In the genomic region with DNA sequence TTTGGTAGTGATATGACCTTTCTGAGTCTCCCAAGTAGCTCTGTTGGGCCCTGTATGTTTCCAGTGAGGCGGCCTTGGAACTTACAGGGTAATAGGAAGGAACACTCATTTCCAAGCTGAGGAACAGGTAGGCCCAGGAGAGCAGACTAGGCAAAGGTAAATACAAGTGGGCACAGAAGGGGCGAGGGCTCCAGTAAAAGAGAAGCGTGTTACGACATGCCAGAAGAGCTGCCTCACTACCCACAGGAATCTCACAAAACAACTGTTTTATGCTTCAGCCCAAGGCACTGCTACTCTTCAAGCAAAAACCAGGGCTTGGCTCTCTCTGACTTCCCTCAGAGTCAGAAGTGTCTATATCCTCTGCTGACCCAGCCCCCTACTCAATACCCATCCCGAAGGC, we compare ENCODE assay signal across 9 mouse cellular contexts. TPM values are rescaled to one million over a fixed set of nuclear protein-coding genes. Genes with fewer than 3 reads are reported as not detected.
A peak's percentile ranks its signal among the peaks of the same experiment; 100 is the strongest.
DNase-seq lines count a peak whose midpoint lies in the region; ATAC-seq and TF ChIP-seq lines count a peak whose summit lies in the region.
"Had no signal": no experiment of that assay in that cellular context is flagged by ENCODE, and none has a peak within 500 bp of the region (broad histone marks: within the 10 kb centered on the region; RNA-seq: fewer than 3 reads in every experiment).

No protein-coding gene starts in this region.

- peaks cover 30% of the 10 kb centered on the region for H3K4me1 ChIP-seq in kidney, postnatal 0 days (replicated peaks; ENCODE audit: insufficient read depth, low read length)
- peaks cover 79% of the 10 kb centered on the region for H3K4me1 ChIP-seq in E14TG2a.4 (replicated peaks; ENCODE audit: low read depth, low read length)
- H3K4me1 ChIP-seq in limb, embryonic 13.5 days, result peaks cover 44% of the 10 kb centered on the region

- in situ Hi-C loops in Patski (cut with MboI; ENCODE audit: low pct_unique_long_range_greater_than_20kb), result no loop called here

- no peak overlapping the region for H3K4me2 ChIP-seq in kidney, postnatal 0 days (ENCODE audit: low read length)
- H3K4me2 ChIP-seq in limb, embryonic 13.5 days (replicated peaks), result no peak overlapping the region
- H3K4me2 ChIP-seq: midbrain, embryonic 12.5 days had no signal

- no peaks in the 10 kb centered on the region for H3K36me3 ChIP-seq in kidney, postnatal 0 days (ENCODE audit: insufficient read depth, low read length)
- H3K36me3 ChIP-seq in E14TG2a.4 (ENCODE audit: insufficient read depth, low read length), result peaks cover 18% of the 10 kb centered on the region
- H3K36me3 ChIP-seq in limb, embryonic 13.5 days, result peaks cover 11% of the 10 kb centered on the region

- no peak overlapping the region for H3K4me3 ChIP-seq in kidney, postnatal 0 days (replicated peaks; ENCODE audit: low read depth, low read length)
- peak overlapping the region; percentile 49 for H3K4me3 ChIP-seq in E14TG2a.4 (replicated peaks; ENCODE audit: low read length)
- H3K4me3 ChIP-seq in limb, embryonic 13.5 days, result no peak overlapping the region
- H3K4me3 ChIP-seq: midbrain, embryonic 12.5 days had no signal

- no peak for ATAC-seq in kidney, postnatal 0 days (replicated peaks; ENCODE audit: low FRiP score, low read depth)
- peak; percentile 91 for ATAC-seq in Patski
- ATAC-seq in limb, embryonic 13.5 days (ENCODE audit: low FRiP score, low read depth), result no peak

- no peak overlapping the region for H3K9ac ChIP-seq in kidney, postnatal 0 days (ENCODE audit: low read depth, low read length)
- H3K9ac ChIP-seq in limb, embryonic 13.5 days, result no peak overlapping the region
- H3K9ac ChIP-seq: midbrain, embryonic 12.5 days had no signal

- POLR2A ChIA-PET in Patski (lab: Charles Lee), result interaction anchor here (1.0 kb wide), 1 partner anchor 17 kb away, joined by 12 read pairs; a partner anchor contains a TSS

- DNase-seq in kidney, postnatal 0 days (ENCODE audit: low spot score), result no peak
- no peak for DNase-seq in kidney, postnatal 14 days
- DNase-seq in Patski (ENCODE audit: low read depth, low spot score), result no peak
- no peak for DNase-seq in testis, postnatal 14 days (ENCODE audit: low spot score)
- DNase-seq in adrenal gland, adult 18-20 months (ENCODE audit: low spot score in 2 of 2), result no peak
- DNase-seq: embryo, embryonic 11 days had no signal

- CTCF ChIA-PET in Patski (lab: Charles Lee), result interaction anchor here (0.6 to 4.0 kb wide), 7 partner anchors 9 to 87 kb away, joined by 3 to 21 read pairs (median 4); no protein-coding TSS in a partner anchor

- WGBS in kidney, postnatal 0 days, result 56% methylated on average over 5 of the region's 5 CpGs
- WGBS in limb, embryonic 13.5 days, result 82% methylated on average over 5 of the region's 5 CpGs

- no peak for TF ChIP-seq CTCF in kidney, postnatal 0 days (IDR thresholded peaks at IDR 0.05; ENCODE audit: low read depth)
- TF ChIP-seq CTCF in E14TG2a.4 (conservative IDR thresholded peaks at IDR 0.05; ENCODE audit: low read length) (no peak), Patski (IDR thresholded peaks at IDR 0.05) (no peak)

- H3K9me3 ChIP-seq in kidney, postnatal 0 days (replicated peaks; ENCODE audit: low read length), result no peaks in the 10 kb centered on the region
- no peaks in the 10 kb centered on the region for H3K9me3 ChIP-seq in E14TG2a.4 (ENCODE audit: low read length)
- H3K9me3 ChIP-seq in limb, embryonic 13.5 days, result no peaks in the 10 kb centered on the region
- H3K9me3 ChIP-seq: midbrain, embryonic 12.5 days had no signal

- no peaks in the 10 kb centered on the region for H3K27me3 ChIP-seq in kidney, postnatal 0 days (ENCODE audit: insufficient read depth, low read length)
- H3K27me3 ChIP-seq in E14TG2a.4 (ENCODE audit: insufficient read depth, low read length) (no peaks in the 10 kb centered on the region), Patski (no peaks in the 10 kb centered on the region)
- H3K27me3 ChIP-seq in limb, embryonic 13.5 days, result no peaks in the 10 kb centered on the region
- H3K27me3 ChIP-seq: midbrain, embryonic 12.5 days had no signal

- H3K27ac ChIP-seq in kidney, postnatal 0 days, result peak overlapping the region; percentile 70
- peak overlapping the region; percentile 44; the same call in 1 of the 2 replicates for H3K27ac ChIP-seq in limb, embryonic 13.5 days
- H3K27ac ChIP-seq: midbrain, embryonic 12.5 days had no signal

RNA-seq across cellular contexts. Expression of a gene that starts 18.1 kb away (rescaled TPM):
- 93.4 and 102 TPM in 2 replicates for polyA plus RNA-seq in kidney, postnatal 0 days (2015; fragmentation: Nextera tagmentation; extraction: Ambion mirVana)
- 59.0 TPM for polyA plus RNA-seq in Patski (2021)
- polyA plus RNA-seq in limb, embryonic 13.5 days (2015; fragmentation: Nextera tagmentation; extraction: Ambion mirVana), result 68.4 and 68.7 TPM in 2 replicates
- total RNA-seq in adrenal gland, adult 18-20 months (2021), result 10 to 100 TPM; 33.7 to 35.0 TPM

RNA-seq across cellular contexts. Expression of a gene that starts 55.5 kb away (rescaled TPM):
- 0.72 and 1.0 TPM in 2 replicates for polyA plus RNA-seq in kidney, postnatal 0 days (2015; fragmentation: Nextera tagmentation; extraction: Ambion mirVana)
- polyA plus RNA-seq in Patski (2021), result 0.17 TPM
- polyA plus RNA-seq in limb, embryonic 13.5 days (2015; fragmentation: Nextera tagmentation; extraction: Ambion mirVana), result 0.34 and 0.67 TPM in 2 replicates
- 1 to 10 TPM; 1.9 to 2.0 TPM for total RNA-seq in adrenal gland, adult 18-20 months (2021)
